Mouse (Mus musculus): ENCODE measurements around the gene Asb11. TPM values are rescaled to one million over a fixed set of nuclear protein-coding genes. Genes with fewer than 3 reads are reported as not detected.

Asb11 gene
- total and polyA plus RNA-seq, 3 experiments = 86.4 to 232 (median 120) TPM

DNA sequence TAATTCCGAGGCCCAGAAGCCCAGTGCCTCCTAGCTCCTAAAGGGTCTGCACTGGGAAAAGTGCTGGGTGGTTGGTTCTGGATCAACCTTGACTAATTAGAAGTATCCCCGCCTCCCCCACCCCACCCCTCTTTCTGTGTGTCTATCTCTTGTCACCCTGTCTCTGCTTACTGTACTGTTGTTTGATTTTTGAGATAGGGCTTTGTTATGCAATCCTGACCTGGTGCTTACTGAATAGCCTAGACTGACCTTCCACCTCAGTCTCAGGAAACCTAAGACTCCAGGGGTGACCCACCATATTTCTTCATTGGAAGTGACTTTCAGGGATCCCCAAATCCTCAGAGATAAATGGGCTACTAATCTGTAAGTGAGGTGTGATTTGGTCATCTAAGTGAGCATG is 65.5 kb downstream of the Asb11 start:
- 64% methylated on average over 2 of the region's 2 CpGs for WGBS
- Histone ChIP-seq H3K27me3 (ENCODE audit: control insufficient read depth, insufficient read depth, low read length) (no peaks in the 10 kb centered on the region), H3K36me3 (ENCODE audit: control insufficient read depth, insufficient read depth, low read length) (no peaks in the 10 kb centered on the region), H3K4me1 (ENCODE audit: control insufficient read depth, insufficient read depth, low read length) (no peaks in the 10 kb centered on the region), H3K79me2 (replicated peaks; ENCODE audit: control insufficient read depth, insufficient read depth, low read length) (no peaks in the 10 kb centered on the region), H3K4me3 (no peak overlapping the region), H3K27ac (no peak overlapping the region), H3K9ac (ENCODE audit: low read depth, low read length) (no peak overlapping the region)
- intact Hi-C loops (cut with DNase I) = no loop called here
- TF ChIP-seq POLR2A (IDR thresholded peaks at IDR 0.05; ENCODE audit: insufficient read depth, low read depth, low read length) = no peak
- DNase-seq = no peak

DNA sequence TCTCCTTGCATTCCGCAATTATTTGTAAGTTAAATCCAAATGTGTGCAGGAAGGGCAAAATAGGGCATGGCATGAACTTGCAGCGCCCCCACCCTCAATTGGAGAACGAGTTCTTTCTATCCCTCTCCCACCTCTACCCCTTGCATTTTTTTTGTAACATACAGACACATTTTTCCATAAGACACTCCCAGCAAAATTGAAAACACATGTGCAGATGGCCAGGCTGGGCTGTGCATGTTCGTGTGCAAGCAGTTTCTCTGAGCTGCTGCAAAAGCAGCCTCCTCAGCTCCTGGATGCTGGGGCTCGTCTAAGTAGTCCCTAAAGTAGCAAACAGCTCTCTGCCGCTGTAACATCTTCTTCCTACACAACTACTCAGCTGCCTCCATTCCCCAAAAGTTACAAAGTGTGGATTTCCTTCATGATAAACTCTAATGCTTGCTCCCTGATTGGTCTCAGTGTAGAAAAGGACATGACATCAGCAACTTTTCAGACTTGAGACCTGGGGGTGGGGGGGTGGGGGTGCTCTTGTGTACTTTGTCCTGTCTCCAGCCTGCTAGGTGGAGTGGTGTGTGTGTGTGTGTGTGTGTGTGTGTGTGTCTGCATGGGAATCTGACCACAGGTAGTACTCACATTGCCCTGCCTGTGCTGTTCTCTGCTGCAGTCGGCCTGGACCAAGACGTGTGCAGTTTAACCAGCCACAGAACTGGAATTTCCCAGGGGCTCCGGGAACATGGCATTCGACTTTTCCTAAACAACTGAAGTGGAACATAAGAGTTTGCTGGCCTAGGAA is 69.1 kb downstream of the Asb11 start, which contains the start of gene Asb9:
Asb9 (plus strand) TSS at position 619 of the 790 bp plus-strand sequence.
- DNase-seq = no peak
- H3K4me1 ChIP-seq (ENCODE audit: control insufficient read depth, insufficient read depth, low read length) = no peaks in the 10 kb centered on the region
- no peaks in the 10 kb centered on the region for H3K79me2 ChIP-seq (replicated peaks; ENCODE audit: control insufficient read depth, insufficient read depth, low read length)
- no peak for TF ChIP-seq EP300 (IDR thresholded peaks at IDR 0.05; ENCODE audit: insufficient read depth, low read depth, low read length)
- TF ChIP-seq CTCF (IDR thresholded peaks at IDR 0.05) = no peak
- TF ChIP-seq POLR2A (IDR thresholded peaks at IDR 0.05; ENCODE audit: insufficient read depth, low read depth, low read length) = no peak
- no peak within 1 kb of the TSS for H3K4me3 ChIP-seq
- H3K9ac ChIP-seq (ENCODE audit: low read depth, low read length) = no peak within 1 kb of the TSS
- no peaks in the 10 kb centered on the region for H3K36me3 ChIP-seq (ENCODE audit: control insufficient read depth, insufficient read depth, low read length)
- intact Hi-C loops (cut with DNase I) = no loop called here
- WGBS = 64% methylated on average over 10 of the region's 10 CpGs
- no peak within 1 kb of the TSS for H3K27ac ChIP-seq
- H3K27me3 ChIP-seq (ENCODE audit: control insufficient read depth, insufficient read depth, low read length) = no peaks in the 10 kb centered on the region

DNA sequence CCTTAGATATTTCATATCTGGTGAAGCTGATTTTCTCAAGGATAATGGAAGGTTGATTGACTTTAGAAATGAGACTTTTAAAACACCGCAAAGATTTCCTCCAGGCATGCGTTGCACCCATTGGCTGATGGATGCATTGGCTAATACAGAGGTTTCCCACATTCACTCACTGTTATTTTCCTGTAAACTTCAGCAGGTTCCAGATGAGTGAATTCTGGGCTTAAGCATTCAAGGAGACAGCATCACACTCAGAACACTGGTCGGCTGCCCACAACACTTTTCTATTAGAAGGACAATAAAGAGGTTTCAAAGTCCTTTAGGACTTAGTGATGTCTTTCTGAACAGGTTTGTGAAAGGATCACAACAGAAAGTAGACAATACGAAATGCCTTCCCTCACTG is 70.3 kb downstream of the Asb11 start:
- Histone ChIP-seq H3K4me3 (no peak overlapping the region), H3K9ac (ENCODE audit: low read depth, low read length) (no peak overlapping the region), H3K79me2 (replicated peaks; ENCODE audit: control insufficient read depth, insufficient read depth, low read length) (no peaks in the 10 kb centered on the region), H3K27me3 (ENCODE audit: control insufficient read depth, insufficient read depth, low read length) (no peaks in the 10 kb centered on the region), H3K27ac (no peak overlapping the region), H3K36me3 (ENCODE audit: control insufficient read depth, insufficient read depth, low read length) (no peaks in the 10 kb centered on the region), H3K4me1 (ENCODE audit: control insufficient read depth, insufficient read depth, low read length) (no peaks in the 10 kb centered on the region)
- WGBS = 77% methylated on average over 4 of the region's 4 CpGs
- intact Hi-C loops (cut with DNase I) = no loop called here
- TF ChIP-seq EP300 (IDR thresholded peaks at IDR 0.05; ENCODE audit: insufficient read depth, low read depth, low read length) (no peak), CTCF (IDR thresholded peaks at IDR 0.05) (no peak), POLR2A (IDR thresholded peaks at IDR 0.05; ENCODE audit: insufficient read depth, low read depth, low read length) (no peak)
- DNase-seq = no peak

DNA sequence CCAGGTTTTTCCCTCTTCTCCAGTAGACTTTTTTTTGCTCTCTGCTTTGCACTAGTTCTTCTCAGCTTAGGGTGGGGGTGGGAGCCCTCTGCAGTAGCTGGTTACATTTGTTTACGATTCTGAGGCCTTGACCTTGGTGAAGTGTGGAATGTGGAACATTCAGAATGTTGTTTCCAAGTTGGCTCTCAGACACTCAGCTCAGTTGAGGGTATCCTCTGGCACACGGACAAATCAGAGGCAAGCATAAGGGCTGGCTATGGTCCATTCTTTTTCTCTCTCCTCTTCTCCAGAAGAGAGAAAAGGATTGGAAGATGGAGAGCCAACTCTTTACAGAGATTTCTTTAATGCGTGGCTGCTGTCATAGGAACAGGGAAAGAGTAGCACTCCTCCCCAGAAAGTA is 71.9 kb downstream of the Asb11 start:
- Histone ChIP-seq H3K36me3 (ENCODE audit: control insufficient read depth, insufficient read depth, low read length) (no peaks in the 10 kb centered on the region), H3K79me2 (replicated peaks; ENCODE audit: control insufficient read depth, insufficient read depth, low read length) (no peaks in the 10 kb centered on the region), H3K4me1 (ENCODE audit: control insufficient read depth, insufficient read depth, low read length) (no peaks in the 10 kb centered on the region), H3K27ac (no peak overlapping the region), H3K27me3 (ENCODE audit: control insufficient read depth, insufficient read depth, low read length) (no peaks in the 10 kb centered on the region), H3K9ac (ENCODE audit: low read depth, low read length) (no peak overlapping the region), H3K4me3 (no peak overlapping the region)
- no peak for DNase-seq
- TF ChIP-seq POLR2A (IDR thresholded peaks at IDR 0.05; ENCODE audit: insufficient read depth, low read depth, low read length) (no peak), CTCF (IDR thresholded peaks at IDR 0.05) (no peak), EP300 (IDR thresholded peaks at IDR 0.05; ENCODE audit: insufficient read depth, low read depth, low read length) (no peak)
- intact Hi-C loops (cut with DNase I) = no loop called here
- WGBS = 34% methylated on average over 3 of the region's 3 CpGs

Other genes starting within 250 kb of the Asb11 start
- gene Bmx, start 178.8 kb upstream of the Asb11 start, total RNA-seq (2021) = 1 to 10 TPM; 2.0 to 2.3 TPM
- gene Bmx, start 178.8 kb upstream of the Asb11 start, polyA plus RNA-seq (2012; rRNA removed) = 1.2 and 2.0 TPM in 2 replicates
- gene Pir, start 167.6 kb upstream of the Asb11 start, total RNA-seq (2021) = 1 to 10 TPM; 6.3 to 6.6 TPM
- gene Pir, start 167.6 kb upstream of the Asb11 start, polyA plus RNA-seq (2012; rRNA removed) = 2.8 and 2.9 TPM in 2 replicates
- 1 to 10 TPM; 1.4 to 2.8 TPM for gene Vegfd, start 63.6 kb upstream of the Asb11 start, total RNA-seq (2021)
- 2.0 and 3.0 TPM in 2 replicates for gene Vegfd, start 63.6 kb upstream of the Asb11 start, polyA plus RNA-seq (2012; rRNA removed)
- 1 to 10 TPM; 1.5 to 2.4 TPM for gene Piga, start 17.2 kb upstream of the Asb11 start, total RNA-seq (2021)
- gene Piga, start 17.2 kb upstream of the Asb11 start, polyA plus RNA-seq (2012; rRNA removed) = 1.0 and 2.1 TPM in 2 replicates
- gene Asb9, start 69.3 kb downstream of the Asb11 start, total RNA-seq (2021) = not detected
- gene Asb9, start 69.3 kb downstream of the Asb11 start, polyA plus RNA-seq (2012; rRNA removed) = not detected in 2 replicates

Measured in heart, adult 2 months (tissue).